Mouse (Mus musculus) MEL (cell line): ENCODE results near the gene Tent4a. TPM values are rescaled to one million over a fixed set of nuclear protein-coding genes. Genes with fewer than 3 reads are reported as not detected.

Experiments used
- DNase-seq: peaks from one replicate; pipeline ENCODE4 v3.0.0; 2011; ENCODE audit warnings: low read depth, low spot score
- H3K27ac ChIP-seq: 2 replicates; pipeline ENCODE4 v1.5.1; 2012; ENCODE audit warnings: low read depth, mild to moderate bottlenecking, control low read depth, low read length, moderate library complexity; ENCODE audit not compliant: control insufficient read depth
- H3K27me3 ChIP-seq, 2 experiments: fragments of 150-350 bp in 1 of 2; sonication (generic) in 1 of 2; 2 replicates each; pipeline ENCODE4 v1.6.1; 2012; ENCODE audit warnings: low read length in 2 of 2, mild to moderate bottlenecking in 2 of 2, improper control_type of control experiment in 1 of 2, moderate library complexity in 1 of 2; ENCODE audit not compliant: insufficient read depth in 2 of 2, control insufficient read depth in 1 of 2
- H3K36me3 ChIP-seq, 2 experiments: 2 replicates each; pipeline ENCODE4 v1.6.1; 2012 to 2014; ENCODE audit warnings: low read length in 2 of 2, improper control_type of control experiment in 1 of 2, inconsistent platforms in 1 of 2, mild to moderate bottlenecking in 1 of 2; ENCODE audit not compliant: insufficient read depth in 2 of 2, control insufficient read depth in 1 of 2
- H3K4me1 ChIP-seq, 2 experiments: fragments of 150-350 bp in 1 of 2; sonication (generic) in 1 of 2; 2 replicates each; pipeline ENCODE4 v1.6.1; 2012; ENCODE audit warnings: low read length in 2 of 2, improper control_type of control experiment in 1 of 2, mild to moderate bottlenecking in 1 of 2; ENCODE audit not compliant: insufficient read depth in 2 of 2, control insufficient read depth in 1 of 2
- H3K4me3 ChIP-seq, 2 experiments: fragments of 150-350 bp in 1 of 2; sonication (generic) in 1 of 2; 2 replicates each; pipeline ENCODE4 v1.5.1; 2012; ENCODE audit warnings: low read depth in 2 of 2, low read length in 2 of 2, mild to moderate bottlenecking in 2 of 2, moderate library complexity in 2 of 2, control low read depth in 1 of 2, improper control_type of control experiment in 1 of 2; ENCODE audit not compliant: control insufficient read depth in 1 of 2, insufficient read depth in 1 of 2
- H3K79me2 ChIP-seq: 2 replicates; pipeline ENCODE4 v1.6.1; 2012; ENCODE audit warnings: mild to moderate bottlenecking, low read length, moderate library complexity; ENCODE audit not compliant: control insufficient read depth, poor library complexity, insufficient read depth
- H3K9ac ChIP-seq: 2 replicates; pipeline ENCODE4 v1.6.1; 2012; ENCODE audit warnings: low read depth, mild to moderate bottlenecking, control low read depth, low read length, moderate library complexity; ENCODE audit not compliant: control insufficient read depth, poor library complexity, severe bottlenecking
- H3K9me3 ChIP-seq: fragments of 150-350 bp; sonication (generic); replicated peaks from 2 replicates; pipeline ENCODE4 v1.6.1; 2012; ENCODE audit warnings: mild to moderate bottlenecking, low read length, improper control_type of control experiment, moderate library complexity; ENCODE audit not compliant: insufficient read depth
- CHD1 ChIP-seq: IDR thresholded peaks from 2 replicates; pipeline ENCODE4 v1.6.1; 2012; ENCODE audit warnings: low read depth, mild to moderate bottlenecking, inconsistent platforms, low read length, improper control_type of control experiment
- CHD2 ChIP-seq: IDR thresholded peaks from 2 replicates; pipeline ENCODE4 v1.6.1; 2011; ENCODE audit warnings: low read length, improper control_type of control experiment
- CTCF ChIP-seq, 3 experiments: IDR thresholded peaks in 2 of 3; conservative IDR thresholded peaks in 1 of 3; 2 replicates each; pipeline ENCODE4 v1.5.1; 2011 to 2012; ENCODE audit warnings: low read length in 3 of 3, low read depth in 2 of 3, mild to moderate bottlenecking in 2 of 3, improper control_type of control experiment in 1 of 3, inconsistent platforms in 1 of 3, mixed read lengths in 1 of 3, moderate library complexity in 1 of 3; ENCODE audit not compliant: control insufficient read depth in 1 of 3, insufficient read depth in 1 of 3, poor library complexity in 1 of 3, severe bottlenecking in 1 of 3
- GATA1 ChIP-seq: IDR thresholded peaks from 2 replicates; pipeline ENCODE4 v1.6.1; 2011; ENCODE audit warnings: low read depth, low read length, improper control_type of control experiment
- HCFC1 ChIP-seq: IDR thresholded peaks from 2 replicates; pipeline ENCODE4 v1.6.1; 2012; ENCODE audit warnings: low read depth, mild to moderate bottlenecking, inconsistent platforms, low read length, improper control_type of control experiment, moderate library complexity
- JUND ChIP-seq: IDR thresholded peaks from 2 replicates; pipeline ENCODE4 v1.6.1; 2011; ENCODE audit warnings: low read depth, mild to moderate bottlenecking, improper control_type of control experiment, low read length
- MAFK ChIP-seq: IDR thresholded peaks from 2 replicates; pipeline ENCODE4 v1.6.1; 2011; ENCODE audit warnings: low read depth, mild to moderate bottlenecking, low read length, improper control_type of control experiment, borderline replicate concordance
- MEF2A ChIP-seq: IDR thresholded peaks from 2 replicates; pipeline ENCODE4 v1.6.1; 2014; ENCODE audit warnings: low read depth, mild to moderate bottlenecking, inconsistent platforms, low read length, improper control_type of control experiment; ENCODE audit not compliant: poor library complexity, insufficient replicate concordance, severe bottlenecking; ENCODE audit errors: extremely low read depth
- MXI1 ChIP-seq: IDR thresholded peaks from 2 replicates; pipeline ENCODE4 v1.6.1; 2011; ENCODE audit warnings: mild to moderate bottlenecking, low read depth, low read length, improper control_type of control experiment
- MYC ChIP-seq: IDR thresholded peaks from 2 replicates; pipeline ENCODE4 v1.6.1; 2011; ENCODE audit warnings: low read depth, mild to moderate bottlenecking, low read length, improper control_type of control experiment, moderate library complexity
- POLR2AphosphoS5 ChIP-seq: IDR thresholded peaks from 2 replicates; pipeline ENCODE4 v1.6.1; 2012; ENCODE audit warnings: low read depth, borderline replicate concordance, mild to moderate bottlenecking, inconsistent platforms, low read length, moderate library complexity, mixed read lengths
- RAD21 ChIP-seq: IDR thresholded peaks from 2 replicates; pipeline ENCODE4 v1.6.1; 2011; ENCODE audit warnings: mild to moderate bottlenecking, low read depth, low read length, improper control_type of control experiment
- SIN3A ChIP-seq: IDR thresholded peaks from 2 replicates; pipeline ENCODE4 v1.6.1; 2012; ENCODE audit warnings: low read length, improper control_type of control experiment, inconsistent platforms
- TCF12 ChIP-seq: IDR thresholded peaks from 2 replicates; pipeline ENCODE4 v1.6.1; 2014; ENCODE audit warnings: low read depth, mild to moderate bottlenecking, inconsistent platforms, low read length, improper control_type of control experiment, moderate library complexity
- USF1 ChIP-seq: IDR thresholded peaks from 2 replicates; pipeline ENCODE4 v1.6.1; 2014; ENCODE audit warnings: low read depth, mild to moderate bottlenecking, inconsistent platforms, low read length, improper control_type of control experiment, moderate library complexity
- ZMIZ1 ChIP-seq: IDR thresholded peaks from 2 replicates; pipeline ENCODE4 v1.6.1; 2012; ENCODE audit warnings: low read depth, mild to moderate bottlenecking, inconsistent platforms, low read length, improper control_type of control experiment, moderate library complexity
- polyA plus RNA-seq, 2 experiments: library from polyadenylated mRNA; stranded (reverse) in 1 of 2; unstranded in 1 of 2; fragments of >175 nt in 1 of 2; fragments of >200 nt in 1 of 2; gene quantifications; 2 replicates each; pipeline versions ENCODE4 v1.2.1 to v1.2.4; 2012; ENCODE audit warnings: low replicate concordance in 2 of 2, low read depth in 1 of 2; ENCODE audit not compliant: insufficient read length in 2 of 2, insufficient read depth in 1 of 2, missing spikeins in 1 of 2
- total RNA-seq: library from RNA; depleted of rRNA; stranded (reverse); fragments of 300-350 nt; gene quantifications from 2 replicates; pipeline ENCODE4 v1.2.3, GENCODE M21; 2012

The Tent4a gene
- total and polyA plus RNA-seq, 3 experiments, result 12.2 to 18.4 TPM; not detected in 1

DNA sequence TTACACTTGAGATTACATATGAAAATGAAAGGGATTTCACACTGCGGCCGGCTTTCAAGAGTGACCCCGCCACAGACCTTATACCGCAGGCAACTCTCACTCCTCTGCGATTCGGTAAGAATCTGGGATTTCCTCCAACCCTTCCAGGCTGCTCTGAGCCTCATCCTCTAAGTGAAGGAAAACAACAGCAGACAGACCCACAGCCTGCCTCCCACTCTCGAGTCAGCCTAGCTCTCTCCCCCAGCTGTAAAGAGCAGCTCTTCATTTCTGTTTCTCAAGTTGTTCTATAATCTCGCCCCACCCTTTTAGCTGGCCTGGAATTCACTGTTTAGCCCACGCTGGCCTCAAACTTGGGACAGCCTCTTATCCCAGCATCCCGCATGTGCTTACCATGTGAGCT, 7.4 kb upstream of the Tent4a start:
- no peak for DNase-seq
- no peak overlapping the region for H3K4me3 ChIP-seq

DNA sequence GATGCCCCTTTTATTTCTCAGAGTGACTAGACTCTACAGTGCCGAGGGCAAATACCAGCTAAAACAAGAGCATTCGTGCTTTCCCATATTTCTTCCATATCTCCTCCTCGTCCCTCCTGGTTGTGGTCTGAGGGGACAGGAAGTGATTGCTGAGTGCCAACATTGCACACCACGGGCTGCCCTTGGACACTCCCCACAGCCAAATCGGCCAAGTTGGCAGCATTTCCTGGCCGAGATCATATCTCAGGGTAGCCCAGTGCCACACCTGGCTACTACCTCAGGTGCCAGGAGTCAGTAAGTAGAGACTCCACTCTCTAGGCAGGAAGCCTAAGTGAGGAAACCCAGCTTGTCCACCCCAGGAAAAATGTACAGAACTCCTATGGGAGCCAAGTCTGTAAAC, 6.8 kb upstream of the Tent4a start:
- H3K4me3 ChIP-seq, result no peak overlapping the region
- TF ChIP-seq MYC (no peak), GATA1 (no peak), MXI1 (no peak), ZMIZ1 (no peak), USF1 (no peak), CHD2 (no peak), TCF12 (no peak), JUND (no peak), CHD1 (no peak), SIN3A (no peak), POLR2AphosphoS5 (no peak), RAD21 (no peak)
- H3K79me2 ChIP-seq, result no peaks in the 10 kb centered on the region
- peaks cover 0 to 2% of the 10 kb centered on the region in 2 experiments; a peak in 1 of 4 replicates for H3K36me3 ChIP-seq
- H3K4me1 ChIP-seq, result peaks cover 0 to 8% of the 10 kb centered on the region in 2 experiments; a peak in 2 of 4 replicates
- DNase-seq, result no peak
- no peak overlapping the region for H3K27ac ChIP-seq
- no peak overlapping the region for H3K9ac ChIP-seq
- no peaks in the 10 kb centered on the region for H3K27me3 ChIP-seq
- H3K9me3 ChIP-seq, result no peaks in the 10 kb centered on the region

More for the DNA sequence above, 7.4 kb upstream of the Tent4a start:
- no peaks in the 10 kb centered on the region for H3K9me3 ChIP-seq
- H3K4me1 ChIP-seq, result peaks cover 0 to 7% of the 10 kb centered on the region in 2 experiments; a peak in 2 of 4 replicates
- H3K27me3 ChIP-seq, result no peaks in the 10 kb centered on the region
- H3K36me3 ChIP-seq, result peaks cover 0 to 2% of the 10 kb centered on the region in 2 experiments; a peak in 1 of 4 replicates
- no peaks in the 10 kb centered on the region for H3K79me2 ChIP-seq
- H3K27ac ChIP-seq, result no peak overlapping the region
- no peak overlapping the region for H3K9ac ChIP-seq
- TF ChIP-seq MAFK (no peak), GATA1 (no peak), TCF12 (no peak), CTCF (IDR thresholded peaks at IDR 0.05 in 2 of 3, conservative IDR thresholded peaks at IDR 0.05 in 1 of 3; ENCODE audit: control insufficient read depth in 1 of 3, insufficient read depth in 1 of 3, low read depth in 2 of 3, low read length in 3 of 3, poor library complexity in 1 of 3, severe bottlenecking in 1 of 3) (no peak), SIN3A (no peak), HCFC1 (no peak), POLR2AphosphoS5 (no peak), MEF2A (no peak)
- TF ChIP-seq, all 39 proteins: peak for 0
